Mouse (Mus musculus): Measurements from ENCODE around the gene Olfr1282.
"Not testable (repeated sequence)": the region's sequence is repeated elsewhere in the genome, so short reads cannot be mapped to it uniquely, and the experiment has no call there.

The Olfr1282 gene

DNA sequence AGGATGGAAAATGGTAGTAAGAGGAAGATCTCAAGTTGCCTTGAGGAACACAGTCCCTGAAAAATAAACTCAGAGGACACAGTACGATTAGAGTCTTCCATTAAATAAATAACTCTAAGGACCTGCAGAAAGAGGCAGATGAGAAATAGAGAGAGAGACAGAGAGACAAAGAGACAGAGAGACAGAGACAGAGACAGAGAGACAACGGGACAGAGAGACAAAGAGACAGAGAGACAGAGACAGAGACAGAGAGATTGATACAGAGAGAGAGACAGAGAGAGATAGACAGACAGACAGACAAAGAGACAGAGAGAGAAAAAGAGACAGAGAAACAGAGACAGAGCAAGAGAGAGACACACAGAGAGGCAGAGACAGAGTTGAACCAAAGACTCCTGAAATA is at the start of gene Olfr1282:
Gene Olfr1282, minus strand, starts transcription at position 101 of the 400 bp plus-strand sequence.
- DNase-seq, result no peak

- no peak for DNase-seq
Observed at GRCm38 (mm10) chr2:111375222-111375621, 39.3 kb upstream of the Olfr1282 start, which contains the start of gene Olfr1284. TSS of gene Olfr1284 (plus strand) at chr2:111375522.

DNA sequence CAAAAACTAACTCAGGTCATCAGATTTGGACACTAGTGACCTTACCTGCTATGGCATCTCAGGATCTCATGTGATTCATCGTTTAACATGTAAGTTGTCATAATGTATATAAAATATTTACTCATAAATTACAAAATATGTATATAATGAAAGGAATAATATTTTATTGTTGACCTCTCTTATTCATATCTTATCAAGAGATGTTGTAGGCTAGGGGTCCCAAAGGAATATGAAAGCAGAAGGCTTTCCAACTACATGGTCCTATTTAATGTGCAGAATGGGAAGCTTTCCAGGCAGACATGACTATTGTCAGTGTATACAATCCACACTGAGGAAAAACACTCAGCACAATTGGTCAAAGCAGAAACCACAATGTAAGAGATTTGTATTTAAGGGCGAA is 30.6 kb upstream of the Olfr1282 start, which contains the start of gene Olfr1283:
Gene Olfr1283, plus strand, starts transcription at position 301 of the 400 bp plus-strand sequence.
- DNase-seq, result no peak

- DNase-seq, result not testable (repeated sequence)
Observed at GRCm38 (mm10) chr2:111333721-111334120, 2.2 kb downstream of the Olfr1282 start.

- DNase-seq, result no peak
Observed at GRCm38 (mm10) chr2:111326220-111326619, 9.7 kb downstream of the Olfr1282 start, which contains the start of gene Olfr1281. TSS of gene Olfr1281 (plus strand) at chr2:111326520.

GRCm38 (mm10) chr2:111313717-111314116 is 22.2 kb downstream of the Olfr1282 start, which contains the start of gene Olfr1280:
TSS of gene Olfr1280 (plus strand) at chr2:111314017.
- DNase-seq, result no peak

DNA sequence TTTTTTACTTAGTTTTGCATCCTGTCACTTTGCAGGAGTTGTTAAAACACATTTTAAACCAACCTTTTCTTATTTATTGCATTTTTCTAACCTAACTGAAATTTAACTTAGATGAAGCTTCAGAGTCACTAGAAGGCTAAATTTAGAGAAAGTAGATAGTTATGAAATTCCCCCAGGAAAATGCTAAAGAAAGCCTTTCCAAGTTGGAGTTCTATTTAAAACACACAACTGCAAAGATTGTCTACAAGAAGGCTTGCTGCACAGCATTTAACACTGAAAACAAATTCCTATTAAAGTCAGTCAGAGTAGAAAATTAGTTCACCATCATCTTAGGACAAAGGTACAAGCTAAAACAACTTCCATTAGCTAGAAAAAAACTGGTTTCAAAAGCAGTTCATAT is 35.5 kb downstream of the Olfr1282 start, which contains the start of gene Olfr1279:
Gene Olfr1279, plus strand, starts transcription at position 262 of the 400 bp plus-strand sequence.
- DNase-seq, result no peak

GRCm38 (mm10) chr2:111298541-111298940 is 37.3 kb downstream of the Olfr1282 start:
- no peak for DNase-seq

DNA sequence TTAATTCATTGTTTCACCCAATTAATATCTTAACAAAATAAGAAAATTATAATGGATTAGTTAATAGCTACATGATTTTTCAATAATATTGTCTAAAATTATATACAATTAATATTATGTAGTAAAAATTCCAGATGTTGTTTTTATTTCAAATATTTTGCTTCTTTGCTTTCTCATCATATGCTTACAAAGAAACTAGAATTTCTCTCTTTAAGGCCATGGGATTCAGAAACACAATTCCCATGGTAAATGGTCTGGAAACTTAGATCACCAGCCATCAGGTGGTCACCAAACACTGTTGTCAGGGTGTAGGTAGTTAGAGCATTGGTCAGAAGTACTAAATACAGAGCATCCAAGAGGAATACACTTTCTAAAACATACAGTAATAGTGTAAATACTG is 46.0 kb downstream of the Olfr1282 start, which contains the start of gene Olfr1278:
Gene Olfr1278, plus strand, starts transcription at position 301 of the 400 bp plus-strand sequence.
- DNase-seq, result no peak
